Mouse (Mus musculus): ENCODE data around the gene Crybg1. TPM values are rescaled to one million over a fixed set of nuclear protein-coding genes. Genes with fewer than 3 reads are reported as not detected.

Gene Crybg1
- polyA plus RNA-seq (2016; fragmentation: Nextera tagmentation; extraction: Ambion mirVana), result 0.20 and 0.39 TPM in 2 replicates

GRCm38 (mm10) chr10:44148337-44149317, at the start of gene Crybg1:
Gene Crybg1, minus strand, starts transcription at chr10:44148853.
- H3K27me3 ChIP-seq, result peaks cover 15% of the 10 kb centered on the region
- H3K4me2 ChIP-seq (replicated peaks), result peak within 1 kb of the TSS; percentile 60
- H3K36me3 ChIP-seq, result no peaks in the 10 kb centered on the region
- WGBS, result 4% methylated on average over 53 of the region's 53 CpGs
- no peak within 1 kb of the TSS for H3K9ac ChIP-seq
- H3K4me3 ChIP-seq, result peak within 1 kb of the TSS; percentile 33
- H3K4me1 ChIP-seq, result peaks cover 9% of the 10 kb centered on the region
- peak; percentile 69 for ATAC-seq (ENCODE audit: low FRiP score)
- no peak within 1 kb of the TSS for H3K27ac ChIP-seq
- H3K9me3 ChIP-seq (replicated peaks), result no peaks in the 10 kb centered on the region

GRCm38 (mm10) chr10:44177365-44177764, 28.7 kb upstream of the Crybg1 start:
- H3K27ac ChIP-seq, result no peak overlapping the region
- H3K36me3 ChIP-seq, result no peaks in the 10 kb centered on the region
- H3K4me3 ChIP-seq, result no peak overlapping the region
- WGBS, result 3% methylated on average over 1 of the region's 1 CpGs
- H3K9ac ChIP-seq, result no peak overlapping the region
- H3K4me1 ChIP-seq, result no peaks in the 10 kb centered on the region
- H3K9me3 ChIP-seq (replicated peaks), result no peaks in the 10 kb centered on the region
- no peak for ATAC-seq (ENCODE audit: low FRiP score)
- H3K4me2 ChIP-seq (replicated peaks), result no peak overlapping the region
- no peaks in the 10 kb centered on the region for H3K27me3 ChIP-seq

GRCm38 (mm10) chr10:44176548-44176947, 27.9 kb upstream of the Crybg1 start:
- no peak overlapping the region for H3K9ac ChIP-seq
- H3K9me3 ChIP-seq (replicated peaks), result no peaks in the 10 kb centered on the region
- no peaks in the 10 kb centered on the region for H3K36me3 ChIP-seq
- no peaks in the 10 kb centered on the region for H3K27me3 ChIP-seq
- H3K4me1 ChIP-seq, result no peaks in the 10 kb centered on the region
- H3K27ac ChIP-seq, result no peak overlapping the region
- no peak for ATAC-seq (ENCODE audit: low FRiP score)
- H3K4me2 ChIP-seq (replicated peaks), result no peak overlapping the region
- no peak overlapping the region for H3K4me3 ChIP-seq

GRCm38 (mm10) chr10:44176120-44176519, 27.5 kb upstream of the Crybg1 start:
- 89% methylated on average over 5 of the region's 5 CpGs for WGBS
- H3K27ac ChIP-seq, result no peak overlapping the region
- no peak overlapping the region for H3K9ac ChIP-seq
- H3K27me3 ChIP-seq, result no peaks in the 10 kb centered on the region
- ATAC-seq (ENCODE audit: low FRiP score), result no peak
- no peak overlapping the region for H3K4me3 ChIP-seq
- H3K36me3 ChIP-seq, result no peaks in the 10 kb centered on the region
- no peak overlapping the region for H3K4me2 ChIP-seq (replicated peaks)
- H3K4me1 ChIP-seq, result no peaks in the 10 kb centered on the region
- H3K9me3 ChIP-seq (replicated peaks), result no peaks in the 10 kb centered on the region

DNA sequence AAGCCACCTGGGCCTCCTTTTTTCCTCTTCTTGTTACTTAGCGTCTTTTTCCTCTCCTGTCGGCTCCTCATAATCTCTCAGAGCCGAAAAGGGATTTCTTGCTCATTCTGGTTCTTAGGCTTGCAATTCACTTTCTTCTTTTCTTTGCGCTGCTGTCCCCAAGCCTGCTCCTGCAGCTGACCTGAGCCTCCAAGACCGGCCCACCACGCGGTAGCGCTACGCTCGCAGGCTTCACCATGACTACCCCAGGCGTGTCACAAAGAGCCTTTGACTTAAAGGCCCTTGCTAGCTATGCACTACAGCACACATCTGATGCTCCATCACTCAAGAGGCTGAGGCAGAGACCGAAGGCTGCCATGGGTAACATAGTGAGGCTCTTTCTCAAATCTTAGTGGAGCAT, 21.5 kb upstream of the Crybg1 start:
- Histone ChIP-seq H3K36me3 (no peaks in the 10 kb centered on the region), H3K9me3 (replicated peaks) (no peaks in the 10 kb centered on the region), H3K4me1 (no peaks in the 10 kb centered on the region), H3K27me3 (no peaks in the 10 kb centered on the region), H3K27ac (no peak overlapping the region), H3K9ac (no peak overlapping the region), H3K4me3 (no peak overlapping the region), H3K4me2 (replicated peaks) (no peak overlapping the region)
- ATAC-seq (ENCODE audit: low FRiP score), result no peak
- WGBS, result 79% methylated on average over 12 of the region's 12 CpGs

DNA sequence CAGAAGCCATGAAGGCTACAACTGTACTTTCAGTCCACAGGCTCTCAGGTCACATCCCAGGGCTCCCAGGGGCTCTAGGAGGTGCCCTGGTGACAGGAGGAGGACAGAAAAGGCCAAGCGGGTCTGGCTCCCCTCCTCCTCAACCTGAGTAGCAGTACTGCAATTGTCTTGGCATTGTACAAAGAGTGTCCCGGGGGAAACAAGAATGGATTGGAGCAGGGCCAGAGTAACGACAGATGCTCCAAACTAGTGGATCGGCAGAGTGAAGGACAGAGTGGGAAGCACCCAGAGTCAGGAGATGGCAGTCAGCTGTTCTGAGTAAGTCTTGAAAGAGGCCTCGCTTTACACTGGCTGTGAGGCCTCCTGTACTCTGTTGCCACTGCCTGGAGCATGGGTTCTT, 18.4 kb upstream of the Crybg1 start:
- Histone ChIP-seq H3K27ac (no peak overlapping the region), H3K4me3 (no peak overlapping the region), H3K36me3 (no peaks in the 10 kb centered on the region), H3K4me1 (no peaks in the 10 kb centered on the region), H3K27me3 (no peaks in the 10 kb centered on the region), H3K9ac (no peak overlapping the region), H3K9me3 (replicated peaks) (no peaks in the 10 kb centered on the region), H3K4me2 (replicated peaks) (no peak overlapping the region)
- no peak for ATAC-seq (ENCODE audit: low FRiP score)
- WGBS, result 71% methylated on average over 5 of the region's 5 CpGs

- Histone ChIP-seq H3K27me3 (no peaks in the 10 kb centered on the region), H3K4me1 (no peaks in the 10 kb centered on the region), H3K4me2 (replicated peaks) (no peak overlapping the region), H3K9me3 (replicated peaks) (no peaks in the 10 kb centered on the region), H3K27ac (no peak overlapping the region), H3K9ac (no peak overlapping the region), H3K36me3 (no peaks in the 10 kb centered on the region), H3K4me3 (no peak overlapping the region)
- ATAC-seq (ENCODE audit: low FRiP score), result no peak
- WGBS, result 86% methylated on average over 8 of the region's 8 CpGs
Observed at GRCm38 (mm10) chr10:44164258-44164975, 15.8 kb upstream of the Crybg1 start.

DNA sequence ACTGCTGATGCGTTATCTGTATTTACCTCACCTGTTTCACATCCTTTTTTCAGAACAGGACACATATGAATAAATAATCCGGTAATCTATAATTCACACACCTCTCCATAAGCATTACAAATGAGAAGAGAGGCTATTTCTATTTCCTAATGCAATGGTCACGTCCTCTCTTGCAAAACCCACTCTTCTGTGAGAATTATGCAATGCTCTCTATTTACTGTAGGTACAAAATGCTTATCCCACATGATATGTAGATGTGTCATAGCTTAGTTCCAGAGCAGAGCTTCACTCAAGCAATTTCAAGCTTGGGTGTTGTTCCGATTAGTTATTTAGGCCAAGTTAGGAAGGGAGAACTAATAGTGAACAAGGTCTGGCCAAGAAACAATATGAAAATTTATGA, 14.4 kb upstream of the Crybg1 start:
- no peak overlapping the region for H3K27ac ChIP-seq
- no peaks in the 10 kb centered on the region for H3K36me3 ChIP-seq
- 92% methylated on average over 4 of the region's 4 CpGs for WGBS
- H3K9me3 ChIP-seq (replicated peaks), result no peaks in the 10 kb centered on the region
- no peak overlapping the region for H3K4me3 ChIP-seq
- no peaks in the 10 kb centered on the region for H3K27me3 ChIP-seq
- H3K4me1 ChIP-seq, result no peaks in the 10 kb centered on the region
- no peak overlapping the region for H3K9ac ChIP-seq
- H3K4me2 ChIP-seq (replicated peaks), result no peak overlapping the region
- ATAC-seq (ENCODE audit: low FRiP score), result no peak

DNA sequence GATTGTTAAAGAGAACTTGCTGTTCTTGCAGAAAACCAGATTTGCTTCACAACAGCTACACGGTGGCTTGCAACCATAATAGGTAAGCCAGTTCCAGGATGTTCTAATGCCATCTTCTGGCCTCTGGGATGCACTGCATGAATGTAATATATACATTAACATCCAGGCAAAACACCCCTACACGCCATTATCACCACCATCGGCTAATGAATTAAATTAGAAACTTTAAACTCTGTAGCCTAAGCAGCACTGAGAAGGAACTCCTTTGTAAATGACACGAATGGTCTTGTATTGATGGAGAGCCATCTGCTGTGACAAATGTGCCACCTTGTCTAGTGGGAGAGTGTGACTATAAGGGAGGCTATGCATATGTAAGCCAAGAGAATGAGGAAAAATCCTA, 11.5 kb upstream of the Crybg1 start:
- Histone ChIP-seq H3K9ac (no peak overlapping the region), H3K4me2 (replicated peaks) (no peak overlapping the region), H3K27me3 (no peaks in the 10 kb centered on the region), H3K27ac (no peak overlapping the region), H3K4me3 (no peak overlapping the region), H3K36me3 (no peaks in the 10 kb centered on the region), H3K9me3 (replicated peaks) (no peaks in the 10 kb centered on the region), H3K4me1 (no peaks in the 10 kb centered on the region)
- 52% methylated on average over 4 of the region's 4 CpGs for WGBS
- no peak for ATAC-seq (ENCODE audit: low FRiP score)

- Histone ChIP-seq H3K9ac (no peak overlapping the region), H3K4me3 (no peak overlapping the region), H3K27ac (no peak overlapping the region), H3K4me1 (no peaks in the 10 kb centered on the region), H3K27me3 (no peaks in the 10 kb centered on the region), H3K4me2 (replicated peaks) (no peak overlapping the region), H3K36me3 (no peaks in the 10 kb centered on the region), H3K9me3 (replicated peaks) (no peaks in the 10 kb centered on the region)
- WGBS, result 63% methylated on average over 2 of the region's 2 CpGs
- ATAC-seq (ENCODE audit: low FRiP score), result no peak
Observed at GRCm38 (mm10) chr10:44157489-44157888, 8.8 kb upstream of the Crybg1 start.

GRCm38 (mm10) chr10:44150501-44150900, 1.8 kb upstream of the Crybg1 start:
- 96% methylated on average over 2 of the region's 2 CpGs for WGBS
- ATAC-seq (ENCODE audit: low FRiP score), result no peak
- H3K4me3 ChIP-seq, result no peak overlapping the region

DNA sequence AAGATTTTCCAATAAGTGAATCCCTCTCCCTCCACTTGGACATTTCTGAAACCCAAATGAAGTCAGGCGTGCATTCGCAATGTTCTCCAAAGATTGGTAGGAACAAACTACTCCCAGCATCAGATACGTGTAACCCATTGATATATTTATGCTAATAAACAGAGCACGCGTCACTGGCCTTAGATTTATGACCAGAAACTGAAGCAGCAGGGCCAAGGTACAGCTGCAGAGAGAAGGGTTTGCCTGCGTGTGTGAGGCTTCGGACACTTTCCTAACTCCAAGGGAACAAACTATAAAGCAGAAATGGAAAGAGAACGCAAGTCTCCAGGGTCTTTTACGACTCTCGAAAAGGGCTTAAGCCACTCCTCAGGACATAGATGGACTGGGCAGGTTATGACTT, 5.3 kb downstream of the Crybg1 start:
- Histone ChIP-seq H3K4me1 (0 out of 2 replicates have a peak, but pooled peaks cover under 1% of the 10 kb centered on the region), H3K9me3 (replicated peaks) (no peaks in the 10 kb centered on the region)

More at GRCm38 (mm10) chr10:44150501-44150900, 1.8 kb upstream of the Crybg1 start:
- peaks cover 9% of the 10 kb centered on the region for H3K4me1 ChIP-seq
- no peak overlapping the region for H3K9ac ChIP-seq
- no peaks in the 10 kb centered on the region for H3K36me3 ChIP-seq
- no peak overlapping the region for H3K27ac ChIP-seq
- H3K4me2 ChIP-seq (replicated peaks), result no peak overlapping the region
- H3K27me3 ChIP-seq, result peaks cover 15% of the 10 kb centered on the region
- no peaks in the 10 kb centered on the region for H3K9me3 ChIP-seq (replicated peaks)

More for the DNA sequence above, 5.3 kb downstream of the Crybg1 start:
- no peak for ATAC-seq (ENCODE audit: low FRiP score)
- Histone ChIP-seq H3K9ac (no peak overlapping the region), H3K4me2 (replicated peaks) (no peak overlapping the region), H3K4me3 (no peak overlapping the region), H3K36me3 (no peaks in the 10 kb centered on the region), H3K27me3 (peaks cover under 1% of the 10 kb centered on the region; the same call in 1 of the 2 replicates), H3K27ac (no peak overlapping the region)
- WGBS, result 90% methylated on average over 10 of the region's 10 CpGs
